Mouse (Mus musculus): ENCODE results near the gene Cd22.
"Not testable (repeated sequence)": the region's sequence is repeated elsewhere in the genome, so short reads cannot be mapped to it uniquely, and the experiment has no call there.

Gene Cd22

GRCm38 (mm10) chr7:30863386-30863785 lies 16.8 kb downstream of the Cd22 start:
- DNase-seq (ENCODE audit: extremely low spot score, low read depth, low spot score) = no peak

- no peak for DNase-seq (ENCODE audit: extremely low spot score, low read depth, low spot score)
Measured at GRCm38 (mm10) chr7:30861464-30861863, 18.7 kb downstream of the Cd22 start, which contains the start of gene Ffar1. Gene Ffar1 (minus strand): TSS chr7:30861564.

GRCm38 (mm10) chr7:30859635-30860402 lies 20.3 kb downstream of the Cd22 start:
- peak; percentile 14 for DNase-seq (ENCODE audit: extremely low spot score, low read depth, low spot score)

GRCm38 (mm10) chr7:30859290-30859634 lies 20.9 kb downstream of the Cd22 start:
- DNase-seq (ENCODE audit: extremely low spot score, low read depth, low spot score) = peak; percentile 46

- DNase-seq (ENCODE audit: extremely low spot score, low read depth, low spot score) = no peak
Measured at GRCm38 (mm10) chr7:30857746-30858145, 22.4 kb downstream of the Cd22 start.

GRCm38 (mm10) chr7:30856078-30856477 lies 24.1 kb downstream of the Cd22 start, which contains the start of gene Ffar3:
Gene Ffar3 (minus strand): TSS chr7:30856178.
- DNase-seq (ENCODE audit: extremely low spot score, low read depth, low spot score) = no peak

GRCm38 (mm10) chr7:30851421-30851820 lies 28.7 kb downstream of the Cd22 start:
- DNase-seq (ENCODE audit: extremely low spot score, low read depth, low spot score) = no peak

- DNase-seq (ENCODE audit: extremely low spot score, low read depth, low spot score) = no peak
Measured at GRCm38 (mm10) chr7:30847934-30848333, 32.2 kb downstream of the Cd22 start.

GRCm38 (mm10) chr7:30847386-30847785 lies 32.8 kb downstream of the Cd22 start:
- no peak for DNase-seq (ENCODE audit: extremely low spot score, low read depth, low spot score)

GRCm38 (mm10) chr7:30846505-30847053 lies 33.6 kb downstream of the Cd22 start:
- no peak for DNase-seq (ENCODE audit: extremely low spot score, low read depth, low spot score)

- DNase-seq (ENCODE audit: extremely low spot score, low read depth, low spot score) = no peak
Measured at GRCm38 (mm10) chr7:30844676-30845297, 35.4 kb downstream of the Cd22 start.

GRCm38 (mm10) chr7:30842092-30842491 lies 38.0 kb downstream of the Cd22 start:
- no peak for DNase-seq (ENCODE audit: extremely low spot score, low read depth, low spot score)

GRCm38 (mm10) chr7:30841379-30841778 lies 38.8 kb downstream of the Cd22 start:
- DNase-seq (ENCODE audit: extremely low spot score, low read depth, low spot score) = no peak

- no peak for DNase-seq (ENCODE audit: extremely low spot score, low read depth, low spot score)
Measured at GRCm38 (mm10) chr7:30840306-30840705, 39.8 kb downstream of the Cd22 start.

GRCm38 (mm10) chr7:30837277-30837676 lies 42.9 kb downstream of the Cd22 start:
- no peak for DNase-seq (ENCODE audit: extremely low spot score, low read depth, low spot score)

GRCm38 (mm10) chr7:30832684-30833083 lies 47.5 kb downstream of the Cd22 start:
- DNase-seq (ENCODE audit: extremely low spot score, low read depth, low spot score) = not testable (repeated sequence)

GRCm38 (mm10) chr7:30832261-30832660 lies 47.9 kb downstream of the Cd22 start:
- no peak for DNase-seq (ENCODE audit: extremely low spot score, low read depth, low spot score)

- DNase-seq (ENCODE audit: extremely low spot score, low read depth, low spot score) = no peak
Measured at GRCm38 (mm10) chr7:30829428-30829827, 50.7 kb downstream of the Cd22 start.

- DNase-seq (ENCODE audit: extremely low spot score, low read depth, low spot score) = not testable (repeated sequence)
Measured at GRCm38 (mm10) chr7:30828871-30829270, 51.3 kb downstream of the Cd22 start.

- no peak for DNase-seq (ENCODE audit: extremely low spot score, low read depth, low spot score)
Measured at GRCm38 (mm10) chr7:30826660-30827059, 53.5 kb downstream of the Cd22 start.

- no peak for DNase-seq (ENCODE audit: extremely low spot score, low read depth, low spot score)
Measured at GRCm38 (mm10) chr7:30824306-30824705, 55.8 kb downstream of the Cd22 start.

GRCm38 (mm10) chr7:30823675-30824074 lies 56.5 kb downstream of the Cd22 start, which contains the start of gene Ffar2:
Gene Ffar2 (minus strand): TSS chr7:30823775.
- no peak for DNase-seq (ENCODE audit: extremely low spot score, low read depth, low spot score)
